Mouse (Mus musculus): Measurements from ENCODE around the gene Entpd8.

Gene Entpd8

GRCm38 (mm10) chr2:25095109-25095850 is 15.2 kb downstream of the Entpd8 start, which contains the start of gene Noxa1:
Gene Noxa1 (minus strand): TSS chr2:25095149.
- no peak for DNase-seq (ENCODE audit: low spot score in 2 of 2)

- no peak for DNase-seq (ENCODE audit: low spot score in 2 of 2)
Measured at GRCm38 (mm10) chr2:25098005-25098615, 18.0 kb downstream of the Entpd8 start.

GRCm38 (mm10) chr2:25098956-25099355 is 18.9 kb downstream of the Entpd8 start:
- DNase-seq (ENCODE audit: low spot score in 2 of 2) = no peak

GRCm38 (mm10) chr2:25099703-25100102 is 19.6 kb downstream of the Entpd8 start:
- DNase-seq (ENCODE audit: low spot score in 2 of 2) = no peak

GRCm38 (mm10) chr2:25104122-25104521 is 24.0 kb downstream of the Entpd8 start:
- DNase-seq (ENCODE audit: low spot score in 2 of 2) = no peak

GRCm38 (mm10) chr2:25106045-25106444 is 25.9 kb downstream of the Entpd8 start:
- DNase-seq (ENCODE audit: low spot score in 2 of 2) = no peak

- DNase-seq (ENCODE audit: low spot score in 2 of 2) = no peak
Measured at GRCm38 (mm10) chr2:25109487-25109886, 29.4 kb downstream of the Entpd8 start.

GRCm38 (mm10) chr2:25110505-25111183 is 30.5 kb downstream of the Entpd8 start:
- no peak for DNase-seq (ENCODE audit: low spot score in 2 of 2)

GRCm38 (mm10) chr2:25111184-25111791 is 31.2 kb downstream of the Entpd8 start:
- DNase-seq (ENCODE audit: low spot score in 2 of 2) = no peak

GRCm38 (mm10) chr2:25114308-25114707 is 34.2 kb downstream of the Entpd8 start:
- no peak for DNase-seq (ENCODE audit: low spot score in 2 of 2)

GRCm38 (mm10) chr2:25115442-25115841 is 35.3 kb downstream of the Entpd8 start:
- no peak for DNase-seq (ENCODE audit: low spot score in 2 of 2)

GRCm38 (mm10) chr2:25120963-25121362 is 40.9 kb downstream of the Entpd8 start:
- DNase-seq (ENCODE audit: low spot score in 2 of 2) = no peak

GRCm38 (mm10) chr2:25122666-25123065 is 42.6 kb downstream of the Entpd8 start:
- DNase-seq (ENCODE audit: low spot score in 2 of 2) = no peak

GRCm38 (mm10) chr2:25123527-25123926 is 43.4 kb downstream of the Entpd8 start:
- DNase-seq (ENCODE audit: low spot score in 2 of 2) = no peak

- no peak for DNase-seq (ENCODE audit: low spot score in 2 of 2)
Measured at GRCm38 (mm10) chr2:25124411-25124810, 44.3 kb downstream of the Entpd8 start.

GRCm38 (mm10) chr2:25125146-25125545 is 45.0 kb downstream of the Entpd8 start:
- DNase-seq (ENCODE audit: low spot score in 2 of 2) = no peak

- DNase-seq (ENCODE audit: low spot score in 2 of 2) = no peak
Measured at GRCm38 (mm10) chr2:25126011-25127010, 46.2 kb downstream of the Entpd8 start.

GRCm38 (mm10) chr2:25127206-25127605 is 47.1 kb downstream of the Entpd8 start:
- DNase-seq (ENCODE audit: low spot score in 2 of 2) = peak; percentile 57 to 73

- no peak for DNase-seq (ENCODE audit: low spot score in 2 of 2)
Measured at GRCm38 (mm10) chr2:25128072-25128471, 48.0 kb downstream of the Entpd8 start.

GRCm38 (mm10) chr2:25131601-25132000 is 51.5 kb downstream of the Entpd8 start:
- DNase-seq (ENCODE audit: low spot score in 2 of 2) = no peak

Measured in spleen, postnatal 14 days (tissue).